Mouse (Mus musculus): ENCODE measurements around the gene Copg1.

DNA sequence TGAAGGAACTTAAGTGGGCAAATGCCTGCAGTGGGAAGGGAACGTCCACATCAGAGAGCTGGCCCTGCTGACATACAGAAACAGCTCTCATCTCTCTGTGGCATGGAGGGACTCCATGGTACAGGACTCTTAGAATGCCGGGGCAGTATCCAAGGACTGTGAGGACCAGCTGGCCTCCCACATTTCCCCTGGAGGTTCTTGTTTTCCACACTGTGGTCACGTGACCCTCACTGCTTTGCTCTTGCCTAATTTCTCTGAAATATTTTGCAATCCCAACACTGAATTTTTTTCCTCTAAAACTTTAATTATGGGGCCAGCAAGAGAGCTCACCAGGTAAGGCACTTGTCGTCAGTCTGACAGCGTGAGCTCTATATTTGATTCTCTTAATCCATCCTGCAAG is 47.4 kb downstream of the Copg1 start:
- TF ChIP-seq CTCF (IDR thresholded peaks at IDR 0.05) (no peak), EP300 (IDR thresholded peaks at IDR 0.05; ENCODE audit: insufficient read depth, low read depth, low read length) (no peak)
